Mouse (Mus musculus) spleen, adult 18-20 months (tissue): ENCODE measurements around the gene Bmf.

Source experiments
- DNase-seq, 2 experiments: peaks; one replicate each; pipeline ENCODE4 v3.0.0; 2022; ENCODE audit warnings: mixed read lengths in 2 of 2

Bmf gene

GRCm38 (mm10) chr2:118512418-118513377 lies 36.8 kb downstream of the Bmf start:
- no peak for DNase-seq

- no peak for DNase-seq
Observed at GRCm38 (mm10) chr2:118511779-118512417, 37.6 kb downstream of the Bmf start.

GRCm38 (mm10) chr2:118510447-118511310 lies 38.8 kb downstream of the Bmf start:
- DNase-seq = peak in 1 of 2 experiments; percentile 24

- DNase-seq = no peak
Observed at GRCm38 (mm10) chr2:118509688-118510446, 39.6 kb downstream of the Bmf start.

GRCm38 (mm10) chr2:118507126-118507525 lies 42.4 kb downstream of the Bmf start:
- DNase-seq = no peak

GRCm38 (mm10) chr2:118500191-118500590 lies 49.3 kb downstream of the Bmf start:
- no peak for DNase-seq

DNA sequence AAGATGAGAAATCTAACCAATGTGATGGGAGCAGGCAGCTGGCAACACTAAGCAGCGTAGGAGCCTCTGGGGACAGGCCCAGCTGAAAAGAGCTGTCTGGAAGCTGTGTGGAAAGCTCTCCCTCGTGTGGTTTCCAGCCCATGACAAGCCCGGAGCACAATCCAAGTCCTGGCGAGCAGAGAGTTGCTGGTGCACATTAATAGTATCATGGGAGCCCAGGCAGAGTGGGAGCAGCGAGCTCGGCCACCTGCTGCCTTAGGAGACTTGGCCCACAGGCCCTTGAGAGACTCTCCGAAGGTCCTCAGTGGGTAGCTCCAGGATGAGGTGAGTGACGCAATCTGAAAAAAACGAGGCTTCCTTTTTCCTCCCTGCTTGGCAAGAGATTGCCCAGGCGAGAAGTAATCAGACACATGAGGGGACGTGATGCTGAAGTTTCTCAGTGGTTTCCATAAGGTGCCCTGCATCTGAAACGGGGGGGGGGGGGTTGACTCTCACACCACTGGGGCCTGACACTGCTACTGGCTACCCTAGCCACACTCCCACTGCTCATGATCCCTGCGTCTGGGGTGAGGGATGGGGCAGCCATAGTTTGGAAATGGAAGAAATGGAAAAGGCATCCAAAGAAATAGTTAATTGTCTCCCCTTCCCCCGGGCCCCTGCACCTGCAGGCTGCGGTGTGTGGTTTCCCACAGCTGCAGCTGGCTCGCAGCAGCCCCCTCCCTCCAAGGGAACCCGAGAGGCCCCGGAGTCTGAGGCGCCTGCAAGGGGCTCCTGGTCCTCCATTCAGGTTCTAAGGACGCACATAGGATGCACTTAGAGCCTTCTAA lies 50.1 kb downstream of the Bmf start:
- DNase-seq = no peak

DNA sequence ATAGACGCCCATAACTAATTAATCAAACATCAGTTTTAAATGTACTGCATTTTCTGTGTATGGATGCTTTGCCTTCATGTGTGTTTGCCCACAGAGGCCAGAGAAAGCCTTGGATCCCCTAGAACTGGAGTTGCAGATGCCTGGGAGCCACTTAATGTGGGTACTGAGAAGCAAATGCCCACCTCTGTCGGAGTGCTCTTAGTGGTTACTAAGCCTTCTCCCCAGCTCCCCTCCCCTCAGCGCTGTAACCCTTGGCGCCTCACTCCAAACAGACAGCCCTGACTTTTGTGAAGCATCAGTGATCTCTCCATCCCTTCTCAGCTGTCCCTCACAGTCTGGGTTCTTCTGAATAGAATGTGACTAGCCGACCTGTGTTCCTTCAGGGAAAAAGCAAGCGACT lies 51.0 kb downstream of the Bmf start:
- no peak for DNase-seq

GRCm38 (mm10) chr2:118497890-118498289 lies 51.6 kb downstream of the Bmf start:
- DNase-seq = no peak

DNA sequence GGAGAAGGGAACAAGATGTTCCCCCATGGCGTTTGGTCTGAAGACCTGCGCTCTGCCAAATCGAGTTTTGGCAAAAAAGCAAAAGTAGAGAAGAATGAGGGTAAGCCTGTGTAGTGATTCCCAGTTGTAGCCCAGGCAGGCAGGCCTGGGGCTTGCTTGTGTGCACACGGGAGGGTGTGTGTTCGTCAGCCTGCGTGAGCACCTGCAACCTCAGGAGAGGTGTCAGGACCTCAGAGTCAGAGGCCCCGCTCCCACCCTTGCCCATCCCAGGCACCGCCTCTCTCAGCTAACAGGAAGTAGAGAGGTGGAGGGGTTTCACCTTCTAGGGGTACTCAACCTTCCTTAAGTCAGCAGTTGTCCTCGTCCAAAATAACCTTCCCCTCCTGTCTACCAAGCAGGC lies 54.5 kb downstream of the Bmf start:
- no peak for DNase-seq

- DNase-seq = no peak
Observed at GRCm38 (mm10) chr2:118491741-118492395, 57.6 kb downstream of the Bmf start.

DNA sequence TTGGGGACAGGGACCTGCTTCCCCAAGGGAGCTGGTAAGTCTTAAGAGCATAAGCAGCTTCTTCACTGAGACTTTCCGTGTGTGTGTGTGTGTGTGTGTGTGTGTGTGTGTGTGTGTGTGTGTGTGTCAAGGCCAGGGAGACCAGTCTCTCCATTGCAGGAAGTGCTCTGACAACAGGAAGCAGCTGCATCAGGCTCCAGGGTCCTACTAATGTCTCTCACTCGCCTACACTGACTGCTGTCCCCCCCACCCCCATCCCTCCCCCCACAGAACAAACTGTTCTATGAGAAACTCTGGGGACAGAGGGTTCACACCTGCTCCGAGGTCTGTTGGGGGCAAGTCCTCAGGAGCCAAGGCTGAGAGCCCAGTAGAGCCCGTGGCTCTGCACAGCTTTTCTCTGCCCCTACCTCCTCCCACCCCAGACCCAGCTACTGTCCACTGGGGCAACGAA lies 58.2 kb downstream of the Bmf start:
- DNase-seq = peak; percentile 55 to 63

DNA sequence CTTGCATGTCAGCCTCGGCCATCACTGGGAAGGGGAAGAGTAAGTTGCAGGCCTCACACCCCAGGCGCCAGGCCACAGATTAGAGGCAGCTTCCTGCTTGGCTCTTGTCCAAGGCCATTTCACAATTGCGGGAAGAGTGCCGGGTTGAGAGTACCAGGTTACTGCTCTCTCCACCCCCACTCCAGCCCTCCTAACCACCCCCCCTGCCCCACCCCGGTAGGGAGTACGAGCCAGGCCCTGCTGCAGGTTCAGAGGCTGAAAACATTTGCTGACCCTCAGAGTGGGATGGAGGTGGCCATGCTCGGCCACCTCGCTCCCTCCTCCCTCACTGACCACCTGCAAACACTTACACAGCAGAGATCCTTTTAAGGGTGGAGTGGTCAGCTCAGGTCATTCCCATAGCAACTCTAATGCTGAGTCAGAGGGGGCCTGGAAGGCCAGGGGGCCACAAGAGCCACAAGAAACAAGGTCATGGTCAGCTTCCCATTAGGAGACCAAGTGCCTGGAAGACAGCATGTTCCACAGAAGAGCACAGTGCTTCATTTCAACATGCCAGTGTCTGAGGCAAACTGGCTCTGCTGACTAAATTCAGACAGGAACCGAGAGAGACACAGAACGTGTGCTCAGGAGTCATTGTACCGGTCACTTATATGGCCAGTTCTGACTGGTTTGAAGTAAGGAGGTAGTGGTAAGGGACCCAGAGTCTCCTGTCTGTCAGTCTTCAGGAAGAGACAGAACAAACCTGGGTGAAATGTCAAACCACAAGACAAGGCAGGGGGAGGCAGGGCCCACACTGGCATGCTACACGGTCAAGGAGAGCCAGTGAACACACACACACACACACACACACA lies 59.0 kb downstream of the Bmf start:
- peak; percentile 40 to 46 for DNase-seq

DNA sequence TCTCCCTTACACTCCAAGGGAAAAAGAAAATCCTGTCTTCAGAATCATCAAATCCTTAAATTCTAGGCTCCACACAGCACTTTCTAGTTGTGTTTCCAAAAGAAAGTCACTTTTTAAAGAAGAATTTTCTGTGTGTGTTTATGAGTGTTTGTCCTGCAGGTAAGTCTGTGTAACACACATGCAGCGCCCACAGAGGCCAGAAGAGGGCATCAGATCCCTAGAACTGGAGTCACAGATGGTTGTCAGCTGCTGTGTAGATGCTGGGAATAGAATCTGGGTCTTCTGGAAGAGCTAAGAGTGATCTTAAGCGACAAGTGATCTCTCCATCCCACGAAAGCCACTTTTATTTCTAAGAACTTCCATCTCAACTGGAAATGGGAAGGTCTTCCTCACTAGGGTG lies 61.7 kb downstream of the Bmf start:
- DNase-seq = peak; percentile 31 to 65

GRCm38 (mm10) chr2:118486933-118487332 lies 62.6 kb downstream of the Bmf start:
- peak; percentile 67 to 88 for DNase-seq

DNA sequence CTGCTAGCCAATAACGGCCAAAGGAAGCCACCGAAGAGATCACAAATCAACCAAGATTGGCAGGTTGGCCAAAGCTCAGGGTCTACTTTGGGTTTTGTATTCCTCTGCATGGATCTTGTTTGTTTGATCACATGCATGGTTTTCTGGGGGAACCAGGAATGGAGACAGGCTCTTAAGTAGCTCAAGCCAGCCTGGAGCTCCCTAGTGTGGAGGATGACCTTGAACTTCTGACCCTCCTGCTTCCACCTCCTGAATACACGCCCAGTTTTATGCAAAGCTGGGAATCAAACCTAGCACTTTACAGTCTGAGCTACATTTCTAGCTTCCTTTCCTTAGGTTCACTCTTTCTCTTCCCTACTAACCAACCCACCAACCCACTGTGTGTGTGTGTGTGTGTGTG lies 64.1 kb downstream of the Bmf start:
- DNase-seq = no peak

DNA sequence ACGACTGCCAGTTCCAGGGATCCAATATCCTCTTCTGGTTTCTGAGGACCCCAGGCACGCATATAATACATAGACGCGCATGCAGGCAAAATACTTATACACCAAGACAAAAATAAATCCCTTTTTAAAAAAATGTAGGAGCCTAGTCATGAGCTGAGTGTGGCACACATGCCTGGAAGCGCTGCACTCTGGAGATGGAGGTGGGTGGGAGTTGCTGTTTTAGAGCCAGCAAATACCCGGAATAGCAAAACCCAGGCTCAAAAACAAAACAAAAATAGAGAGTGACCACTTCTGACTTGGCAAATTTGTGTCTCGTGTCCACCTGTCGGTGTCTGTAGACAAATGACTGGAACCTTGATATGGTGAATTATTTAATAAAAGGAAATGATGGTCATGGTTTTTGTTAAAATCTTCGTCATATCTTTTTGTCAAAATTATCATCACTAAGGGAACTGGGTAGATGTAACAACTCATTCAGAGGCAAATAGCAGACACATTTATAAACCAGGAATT lies 65.0 kb downstream of the Bmf start:
- DNase-seq = no peak

- DNase-seq = no peak
Observed at GRCm38 (mm10) chr2:118483032-118483431, 66.5 kb downstream of the Bmf start.

DNA sequence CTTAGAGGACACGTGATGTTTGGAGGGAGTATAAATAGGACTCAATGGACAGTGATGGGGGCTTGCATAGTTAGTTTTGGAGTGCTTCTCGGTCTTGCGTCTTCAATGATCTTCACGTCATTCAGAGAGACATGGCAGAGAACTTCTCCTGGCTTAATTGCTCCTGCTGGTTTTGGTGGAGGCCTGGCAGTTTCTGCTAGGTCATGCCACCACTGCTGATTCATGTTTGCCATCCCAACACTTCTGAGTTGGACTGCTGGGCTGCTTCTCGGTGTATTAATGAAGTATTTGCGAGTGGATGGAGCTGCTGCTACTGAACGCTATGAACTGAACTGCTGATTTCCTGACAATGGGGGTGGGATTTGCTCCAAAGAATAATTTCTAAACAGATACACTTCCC lies 68.6 kb downstream of the Bmf start:
- DNase-seq = no peak

DNA sequence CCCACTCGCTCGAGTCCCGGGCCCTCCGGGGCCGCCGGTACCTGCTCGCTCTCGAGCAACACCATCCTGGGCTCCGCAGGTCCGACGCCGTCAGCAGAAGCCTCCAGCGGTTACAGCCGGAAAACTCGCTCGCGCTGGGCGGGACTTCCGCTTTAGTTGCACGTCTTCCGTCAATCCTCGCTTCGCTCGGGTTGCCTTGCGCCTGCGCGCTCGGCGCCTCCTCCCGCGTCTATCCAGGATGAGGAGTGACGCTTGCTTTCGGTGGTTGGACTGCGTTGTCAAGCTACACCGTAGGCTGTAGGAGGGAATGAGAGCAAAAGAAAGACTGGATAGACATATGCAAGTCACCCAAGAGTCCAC lies 70.0 kb downstream of the Bmf start, which contains the start of gene Srp14:
Gene Srp14 (minus strand): TSS at position 162 of the 360 bp plus-strand sequence.
- peak; percentile 83 to 86 for DNase-seq
